Mouse (Mus musculus): ENCODE measurements around the gene Baz1a. TPM values are rescaled to one million over a fixed set of nuclear protein-coding genes. Genes with fewer than 3 reads are reported as not detected.

Gene Baz1a
- total RNA-seq (2023), result 91.7 TPM

DNA sequence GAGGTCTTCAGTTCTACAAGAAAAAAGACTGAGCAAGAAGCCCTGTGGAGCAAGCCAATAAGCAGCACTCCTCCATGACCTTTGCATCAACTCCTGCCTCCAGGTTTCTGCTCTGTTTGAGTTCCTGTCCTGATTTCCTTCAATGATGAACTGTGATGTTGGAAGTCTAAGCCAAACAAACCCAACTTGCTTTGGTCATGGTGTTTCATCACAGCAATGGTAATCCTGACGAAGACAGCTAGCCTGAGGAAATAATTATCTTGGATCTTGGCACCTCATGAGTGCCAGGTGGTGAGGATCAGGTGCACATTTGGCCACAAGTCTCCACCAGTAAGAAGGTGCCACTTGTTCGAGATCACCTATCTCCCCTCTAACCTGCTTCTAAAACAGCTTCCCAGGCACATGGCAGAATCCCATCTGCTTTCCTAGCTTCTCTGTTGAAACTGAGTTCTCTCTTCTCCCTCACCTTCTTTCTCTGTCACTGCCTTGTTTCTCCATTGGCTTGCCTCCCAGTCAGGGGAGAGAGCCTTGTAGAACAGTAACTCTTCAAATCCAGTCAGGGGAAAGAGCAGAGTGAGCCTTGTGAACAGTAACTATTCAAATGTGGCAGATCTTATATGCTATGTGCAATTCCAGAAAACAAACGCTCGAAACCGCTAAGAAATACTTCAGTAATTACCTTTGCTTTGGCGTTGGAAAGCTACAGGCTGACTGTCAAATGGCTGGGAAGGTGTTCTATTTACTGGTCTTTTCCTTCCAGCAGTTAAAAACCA is at the start of gene Baz1a:
Gene Baz1a (minus strand): TSS at position 723 of the 773 bp plus-strand sequence.

DNA sequence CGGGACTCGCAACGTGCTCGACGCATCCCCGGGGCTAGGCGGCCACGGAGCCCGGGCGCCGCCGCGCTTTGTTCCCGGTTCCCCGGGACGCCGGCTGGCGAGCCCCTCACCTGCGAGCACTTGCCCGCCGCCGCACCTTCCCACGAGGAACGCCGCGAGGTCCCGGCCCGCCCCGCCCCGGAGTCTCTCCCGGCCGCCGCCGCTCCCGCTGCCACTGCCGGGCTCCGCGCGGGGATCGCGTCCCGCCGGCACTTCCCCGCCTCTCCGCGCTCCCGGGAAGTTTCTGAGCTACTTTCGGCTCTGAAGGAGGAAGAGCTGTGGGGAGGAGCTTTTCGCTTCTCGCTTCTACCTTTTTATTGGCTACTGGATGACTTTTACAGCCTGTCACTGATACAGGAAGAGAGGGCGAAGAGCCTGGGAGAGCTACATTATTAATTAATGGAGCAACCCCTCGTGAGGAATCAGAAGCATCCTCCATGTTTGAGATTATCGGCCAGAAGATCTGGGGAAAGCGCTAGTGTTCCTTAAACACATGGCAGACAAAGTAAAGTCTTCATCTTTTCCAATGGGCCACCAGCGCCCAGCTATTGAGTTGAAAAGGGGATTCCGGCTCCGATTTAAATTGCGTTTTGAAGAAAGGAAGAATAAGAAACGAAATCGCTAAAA is 28.0 kb downstream of the Baz1a start, which contains the start of gene Gm20403:
Gene Gm20403 (minus strand): TSS at position 478 of the 666 bp plus-strand sequence.

DNA sequence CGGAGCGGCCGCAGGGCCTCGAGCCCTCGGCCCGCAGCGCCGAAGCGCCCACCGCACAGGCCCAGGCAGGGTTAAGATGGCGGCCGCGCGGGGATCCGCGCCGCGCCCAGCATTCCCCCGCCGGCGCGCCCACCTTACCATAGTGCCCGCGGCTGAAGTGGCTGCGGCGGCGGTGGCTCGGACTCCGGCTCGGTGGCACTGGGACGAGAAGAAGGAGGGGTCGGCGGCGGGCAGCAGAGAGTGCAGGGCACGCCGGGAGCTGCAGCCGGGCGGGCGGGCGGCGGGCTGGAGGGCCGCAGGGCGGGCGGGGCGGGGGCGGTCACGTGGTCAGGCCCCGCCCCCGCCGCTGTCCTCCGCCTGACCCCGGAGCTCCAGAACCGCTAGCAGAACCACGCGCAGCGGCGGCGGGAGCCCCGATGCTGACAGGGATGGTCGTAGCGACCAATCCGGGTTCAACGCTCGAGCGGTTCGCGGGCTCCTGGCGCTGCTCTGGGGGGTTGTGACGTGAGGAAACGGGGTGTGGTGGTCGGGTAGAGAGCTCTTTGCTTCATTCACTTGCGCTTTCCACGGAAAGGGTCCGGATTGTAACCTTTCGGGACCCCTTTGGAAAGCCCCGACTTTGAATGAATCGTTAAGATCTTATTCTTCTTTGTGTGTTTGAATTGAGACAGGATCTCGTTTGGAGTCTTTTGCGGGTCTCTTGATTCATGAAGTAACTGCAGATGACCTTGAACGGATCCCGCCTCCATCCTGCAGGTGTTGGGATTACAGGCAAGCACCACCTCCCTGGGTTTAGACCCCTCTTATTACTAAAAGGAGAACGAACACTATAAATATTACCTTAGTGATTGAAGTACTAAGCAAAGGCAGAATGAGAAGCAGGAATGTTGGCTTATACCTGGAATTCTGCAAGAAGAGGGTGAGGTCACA is 151.3 kb downstream of the Baz1a start, which contains the start of gene Cfl2:
Gene Cfl2 (minus strand): TSS at position 272 of the 930 bp plus-strand sequence.

Other genes starting within 250 kb of the Baz1a start
- 61.6 TPM for gene Snx6, start 218.6 kb downstream of the Baz1a start, total RNA-seq (2023)
- gene Cfl2, start 151.5 kb downstream of the Baz1a start, total RNA-seq (2023), result 40.1 TPM
- gene Gm20403, start 27.8 kb downstream of the Baz1a start, total RNA-seq (2023), result not detected
- gene 2700097O09Rik, start 65.8 kb upstream of the Baz1a start, total RNA-seq (2023), result 9.2 TPM
- 59.0 TPM for gene Srp54a, start 65.9 kb upstream of the Baz1a start, total RNA-seq (2023)
- not detected for gene Fam177a, start 110.1 kb upstream of the Baz1a start, total RNA-seq (2023)
- 35.2 TPM for gene Srp54b, start 140.8 kb upstream of the Baz1a start, total RNA-seq (2023)
- gene 1700047I17Rik2, start 185.2 kb upstream of the Baz1a start, total RNA-seq (2023), result 17.4 TPM
- 23.7 TPM for gene Srp54c, start 215.8 kb upstream of the Baz1a start, total RNA-seq (2023)